Mouse (Mus musculus) bone marrow macrophage, adult 2 months (primary cell): ENCODE measurements around the gene Sept10.

ENCODE experiments used
- CTCF ChIP-seq: IDR thresholded peaks from 2 replicates; pipeline ENCODE4 v1.5.1; 2012; ENCODE audit warnings: low read depth, mild to moderate bottlenecking, low read length, moderate library complexity
- POLR2A ChIP-seq: IDR thresholded peaks from 2 replicates; pipeline ENCODE4 v1.6.1; 2012; ENCODE audit warnings: mild to moderate bottlenecking, low read depth, low read length, borderline replicate concordance

DNA sequence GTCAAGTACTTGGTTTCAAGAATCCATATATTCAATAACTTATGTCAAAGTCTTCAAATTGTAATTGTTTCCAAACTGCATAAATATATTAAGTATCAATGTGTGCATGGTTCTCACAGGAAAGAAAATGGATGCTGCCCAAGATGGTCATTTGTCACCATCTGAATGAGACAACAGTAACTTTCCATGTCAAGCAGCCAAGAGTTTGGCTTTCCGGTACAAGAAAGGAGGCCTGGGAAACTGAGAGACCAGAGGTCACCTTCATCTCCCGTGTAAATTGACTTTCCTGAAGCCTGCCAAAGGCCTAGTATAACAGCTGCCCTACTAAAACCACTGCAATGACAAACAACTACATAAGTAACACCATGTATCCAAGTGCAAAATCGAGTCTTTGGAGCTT lies 39.3 kb downstream of the Sept10 start:
- TF ChIP-seq POLR2A (no peak), CTCF (no peak)
